Mouse (Mus musculus) erythroblast, embryonic 14.5 days (primary cell): ENCODE measurements around the gene Snd1.
"Not testable (repeated sequence)": the region's sequence is repeated elsewhere in the genome, so short reads cannot be mapped to it uniquely, and the experiment has no call there.

Experiments
- GATA1 ChIP-seq: IDR thresholded peaks from 2 replicates; pipeline ENCODE4 v1.6.1; 2012; ENCODE audit warnings: low read length, inconsistent platforms, mixed read lengths
- TAL1 ChIP-seq: IDR thresholded peaks from 3 replicates; pipeline ENCODE4 v1.6.1; 2012; ENCODE audit warnings: low read length, inconsistent platforms, mixed read lengths

GRCm38 (mm10) chr6:28927987-28928386 lies 453.0 kb downstream of the Snd1 start:
- not testable (repeated sequence) for TF ChIP-seq GATA1, TAL1
